Mouse (Mus musculus) intestine, embryonic 14.5 days (tissue): ENCODE measurements around the gene Usp4. TPM values are rescaled to one million over a fixed set of nuclear protein-coding genes. Genes with fewer than 3 reads are reported as not detected.

ENCODE experiments used
- ATAC-seq: fragments of 200-750 bp; cut with Nextera tagmentation; replicated peaks from 2 replicates; pipeline ENCODE4 v1.8.0; 2017; ENCODE audit warnings: low read depth, moderate number of reproducible peaks, moderate TSS enrichment, moderate library complexity; ENCODE audit not compliant: low FRiP score, low TSS enrichment
- DNase-seq: peaks from one replicate; pipeline ENCODE4 v3.0.0-alpha.2; 2018; ENCODE audit warnings: low spot score
- H3K27ac ChIP-seq: fragments of 300-500 bp; sonication (generic); 2 replicates; pipeline ENCODE4 v1.5.1; 2014; ENCODE audit warnings: low read depth, mild to moderate bottlenecking, control low read depth
- H3K27me3 ChIP-seq: fragments of 300-500 bp; sonication (generic); replicated peaks from 2 replicates; pipeline ENCODE4 v1.6.1; 2014; ENCODE audit warnings: low read length, control low read depth; ENCODE audit not compliant: control insufficient read depth, insufficient read depth
- H3K36me3 ChIP-seq: fragments of 300-500 bp; sonication (generic); 2 replicates; pipeline ENCODE4 v1.6.1; 2014; ENCODE audit warnings: low read length, control low read depth; ENCODE audit not compliant: control insufficient read depth, insufficient read depth
- H3K4me1 ChIP-seq: fragments of 300-500 bp; sonication (generic); replicated peaks from 2 replicates; pipeline ENCODE4 v1.6.1; 2014; ENCODE audit warnings: low read length, control low read depth, mixed read lengths; ENCODE audit not compliant: control insufficient read depth, insufficient read depth
- H3K4me2 ChIP-seq: fragments of 300-500 bp; sonication (generic); 2 replicates; pipeline ENCODE4 v1.6.1; 2014; ENCODE audit warnings: low read length
- H3K4me3 ChIP-seq: fragments of 300-500 bp; sonication (generic); 2 replicates; pipeline ENCODE4 v1.5.1; 2014; ENCODE audit warnings: low read depth, low read length, control low read depth, mixed read lengths
- H3K9ac ChIP-seq: fragments of 300-500 bp; sonication (generic); 2 replicates; pipeline ENCODE4 v1.6.1; 2014; ENCODE audit warnings: mild to moderate bottlenecking, low read length
- H3K9me3 ChIP-seq: fragments of 300-500 bp; sonication (generic); 2 replicates; pipeline ENCODE4 v1.6.1; 2016; ENCODE audit warnings: low read length, control low read depth; ENCODE audit not compliant: control insufficient read depth
- WGBS: fragments of 180-500 bp; shearing (Covaris S2); extraction: QIAGEN DNeasy Blood & Tissue Kit; methylation state at CpG from one replicate; pipeline ENCODE4 v1.1.7; 2014; 5-methylcytosine and 5-hydroxymethylcytosine counted together
- polyA plus RNA-seq: library from polyadenylated mRNA; unstranded; fragments of >200 nt; fragmentation: Nextera tagmentation; extraction: Ambion mirVana; gene quantifications from 2 replicates; pipeline ENCODE4 v1.2.1, GENCODE M21; 2014

Usp4 gene
- polyA plus RNA-seq, result 103 and 114 TPM in 2 replicates

DNA sequence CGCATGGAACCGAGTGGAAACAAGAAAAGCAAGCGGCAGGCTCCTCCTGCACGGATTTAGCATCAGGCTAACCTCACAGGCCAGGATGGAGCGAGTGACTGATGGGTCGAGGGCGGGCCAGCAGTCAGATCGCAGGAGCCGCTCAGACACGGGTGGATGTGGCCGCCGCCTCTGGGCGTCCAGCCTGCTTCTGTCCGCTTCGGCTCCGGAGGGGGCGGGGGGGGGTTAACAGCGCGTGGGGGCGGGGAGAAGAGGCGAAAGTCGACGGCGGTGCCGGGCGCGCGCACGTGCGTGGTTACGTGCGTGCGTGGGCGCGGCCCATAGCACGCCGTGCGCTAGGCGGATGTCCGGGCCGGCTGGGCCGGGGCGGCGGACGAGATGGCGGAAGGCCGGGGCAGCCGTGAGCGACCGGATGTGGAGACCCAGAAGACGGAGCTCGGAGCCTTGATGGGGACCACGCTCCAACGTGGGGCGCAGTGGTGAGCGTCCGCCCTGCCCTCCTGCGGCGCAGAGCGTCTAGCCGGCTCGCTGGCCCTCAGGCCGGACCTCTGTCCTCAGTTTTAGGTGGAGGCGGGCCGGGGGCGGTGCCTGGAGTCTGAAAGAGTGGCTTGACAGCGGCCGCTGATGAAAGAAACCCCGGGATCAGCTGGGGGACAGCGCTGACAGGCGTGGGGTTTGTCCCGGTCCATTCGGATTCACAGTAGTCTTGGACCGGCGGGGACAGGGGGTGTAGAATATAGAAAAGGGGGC lies at the start of gene Usp4:
Gene Usp4, plus strand, starts transcription at position 314 of the 750 bp plus-strand sequence.
- peaks cover 6% of the 10 kb centered on the region; the same call in 1 of the 2 replicates for H3K4me1 ChIP-seq
- H3K9ac ChIP-seq, result peak within 1 kb of the TSS; percentile 55
- peak within 1 kb of the TSS; percentile 82 for H3K4me3 ChIP-seq
- WGBS, result under 1% methylated on average over 75 of the region's 75 CpGs
- DNase-seq (peak; percentile 93), ATAC-seq (peak; percentile 94)
- H3K9me3 ChIP-seq, result no peaks in the 10 kb centered on the region
- peaks cover 22% of the 10 kb centered on the region for H3K36me3 ChIP-seq
- H3K27ac ChIP-seq, result peak within 1 kb of the TSS; percentile 88
- no peaks in the 10 kb centered on the region for H3K27me3 ChIP-seq
- peak within 1 kb of the TSS; percentile 73 for H3K4me2 ChIP-seq

DNA sequence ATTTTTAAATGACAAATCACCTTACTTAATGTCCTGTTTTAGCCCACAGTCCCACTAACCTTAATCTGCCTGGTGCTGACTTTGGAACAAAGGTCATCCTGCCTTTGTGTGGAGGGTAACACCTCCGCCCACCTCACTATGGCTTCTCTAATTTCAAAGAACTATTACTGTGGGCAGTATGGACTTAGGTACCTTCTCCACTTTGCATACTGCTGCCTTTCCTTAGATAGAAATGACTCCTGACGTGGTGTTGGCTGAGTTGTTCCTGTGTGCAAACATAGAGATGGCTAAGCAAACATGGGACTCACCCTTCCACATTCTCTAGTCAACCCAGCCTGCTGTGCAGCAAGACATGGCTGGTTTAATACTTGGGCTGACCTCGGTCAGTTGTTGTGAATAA lies 45.8 kb upstream of the Usp4 start:
- no peak overlapping the region for H3K9ac ChIP-seq
- WGBS, result 66% methylated on average over 3 of the region's 3 CpGs
- peak overlapping the region; percentile 51 for H3K27ac ChIP-seq
- H3K4me2 ChIP-seq, result no peak overlapping the region
- H3K4me3 ChIP-seq, result no peak overlapping the region
- H3K36me3 ChIP-seq, result peaks cover 31% of the 10 kb centered on the region
- DNase-seq (no peak), ATAC-seq (peak; percentile 2; the same call in 1 of the 2 replicates)
- H3K4me1 ChIP-seq, result peaks cover 10% of the 10 kb centered on the region
- no peaks in the 10 kb centered on the region for H3K27me3 ChIP-seq
- H3K9me3 ChIP-seq, result no peaks in the 10 kb centered on the region

DNA sequence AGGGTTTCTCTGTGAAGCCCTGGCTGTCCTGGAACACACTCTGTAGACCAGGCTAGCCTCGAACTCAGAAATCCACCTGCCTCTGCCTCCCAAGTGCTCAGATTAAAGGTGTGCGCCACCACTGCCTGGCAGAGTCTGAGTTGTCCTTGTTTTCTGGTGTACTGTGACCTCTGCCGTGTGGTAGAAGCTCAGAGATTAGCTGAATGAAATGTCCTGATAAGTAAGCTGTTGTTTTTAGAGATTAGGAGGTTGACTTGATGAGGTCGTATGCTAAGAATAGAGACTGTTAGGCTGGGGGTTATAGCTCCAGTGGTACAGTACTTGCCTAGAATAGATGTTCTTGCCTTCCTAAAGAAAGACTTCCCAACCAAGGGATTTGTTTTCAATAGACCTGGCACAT lies 42.9 kb upstream of the Usp4 start:
- H3K4me3 ChIP-seq, result peak overlapping the region; percentile 94; the same call in 1 of the 2 replicates
- H3K4me2 ChIP-seq, result peak overlapping the region; percentile 74
- H3K9ac ChIP-seq, result no peak overlapping the region; the same call in 1 of the 2 replicates
- peaks cover 26% of the 10 kb centered on the region for H3K4me1 ChIP-seq
- no peaks in the 10 kb centered on the region for H3K9me3 ChIP-seq
- peaks cover 25% of the 10 kb centered on the region for H3K36me3 ChIP-seq
- no peak for DNase-seq
- WGBS, result 70% methylated on average over 4 of the region's 4 CpGs
- no peaks in the 10 kb centered on the region for H3K27me3 ChIP-seq
- no peak overlapping the region for H3K27ac ChIP-seq
- no peak for ATAC-seq

DNA sequence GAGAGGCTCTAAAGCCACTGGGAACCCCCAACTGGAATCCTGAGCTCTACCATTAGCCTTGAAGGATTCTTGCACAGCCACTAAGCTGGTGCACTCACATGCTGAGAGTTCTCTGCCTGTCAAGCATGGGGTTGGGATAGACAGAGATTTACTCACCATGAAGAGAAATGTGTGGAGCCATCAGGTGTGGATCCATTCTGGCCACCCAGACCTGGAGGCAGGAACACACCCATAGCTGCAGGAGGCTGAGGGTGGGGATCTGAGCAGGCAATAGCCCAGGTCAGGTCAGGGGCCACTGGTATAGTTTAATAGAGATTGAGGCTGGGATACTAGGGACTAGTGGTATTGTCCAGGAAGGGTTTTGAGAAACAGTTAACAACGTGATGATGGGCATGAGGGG lies 42.5 kb upstream of the Usp4 start:
- H3K4me1 ChIP-seq, result peaks cover 27% of the 10 kb centered on the region
- no peaks in the 10 kb centered on the region for H3K9me3 ChIP-seq
- H3K36me3 ChIP-seq, result peaks cover 23% of the 10 kb centered on the region
- peak overlapping the region; percentile 74 for H3K4me2 ChIP-seq
- 0% methylated on average over 1 of the region's 1 CpGs for WGBS
- ATAC-seq (no peak), DNase-seq (no peak)
- no peaks in the 10 kb centered on the region for H3K27me3 ChIP-seq
- H3K27ac ChIP-seq, result peak overlapping the region; percentile 73
- peak overlapping the region; percentile 81 for H3K9ac ChIP-seq
- H3K4me3 ChIP-seq, result peak overlapping the region; percentile 94

DNA sequence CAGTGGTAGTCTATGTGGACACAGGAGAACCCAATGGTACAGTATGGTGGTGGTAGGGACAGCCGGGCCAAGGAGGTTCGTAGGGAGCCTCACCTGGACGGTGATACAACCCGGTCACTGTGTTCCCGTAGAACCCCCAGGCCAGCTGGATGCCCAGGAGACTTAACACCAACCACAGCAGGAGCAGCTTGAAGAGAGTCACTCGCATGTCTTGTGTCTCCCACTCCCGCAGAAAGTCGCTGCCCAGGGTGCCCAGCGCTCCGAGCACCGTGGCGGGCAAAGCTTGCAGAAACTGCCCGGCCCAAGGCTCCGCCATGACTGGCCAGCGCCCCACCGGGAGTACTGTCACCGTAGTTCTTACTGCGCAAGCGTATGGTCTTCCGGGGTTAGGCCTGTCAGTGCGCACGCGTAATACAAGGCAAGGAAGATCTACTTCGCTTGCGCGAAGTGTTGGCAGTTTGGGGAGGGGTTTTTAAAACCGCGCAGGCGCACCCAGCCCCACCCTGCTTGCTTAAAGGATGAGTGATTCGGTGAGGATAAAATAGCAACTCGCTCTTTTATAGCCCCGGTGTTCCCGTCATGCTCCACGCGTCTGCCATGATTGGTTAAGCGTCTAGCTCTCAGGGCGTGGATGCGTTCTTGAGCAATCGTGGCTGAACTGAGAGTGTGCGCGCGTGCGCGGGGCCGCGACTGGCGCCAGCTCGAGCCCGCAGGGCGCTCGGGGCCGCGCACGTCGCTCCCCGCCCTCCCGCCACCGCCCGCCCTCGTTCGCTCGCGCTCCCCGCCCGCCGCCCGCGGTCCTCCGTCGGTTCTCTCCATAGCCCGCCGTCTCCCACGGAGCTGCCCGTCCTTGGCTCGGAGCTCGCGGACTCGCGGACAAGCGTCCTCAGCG lies 41.8 kb upstream of the Usp4 start, which contains the start of the genes Rhoa and Tcta:
Gene Rhoa, plus strand, starts transcription at position 501 of the 892 bp plus-strand sequence.
Gene Tcta, minus strand, starts transcription at position 532 of the 892 bp plus-strand sequence.
- WGBS, result under 1% methylated on average over 79 of the region's 81 CpGs
- H3K4me1 ChIP-seq, result peaks cover 31% of the 10 kb centered on the region
- no peaks in the 10 kb centered on the region for H3K27me3 ChIP-seq
- no peaks in the 10 kb centered on the region for H3K9me3 ChIP-seq
- H3K36me3 ChIP-seq, result peaks cover 20% of the 10 kb centered on the region
- peak within 1 kb of the TSS; percentile 96 for H3K4me2 ChIP-seq
- peak within 1 kb of the TSS; percentile 98 for H3K9ac ChIP-seq
- DNase-seq (peak; percentile 94), ATAC-seq (peak; percentile 97)
- H3K27ac ChIP-seq, result peak within 1 kb of the TSS; percentile 100
- peak within 1 kb of the TSS; percentile 94 for H3K4me3 ChIP-seq

DNA sequence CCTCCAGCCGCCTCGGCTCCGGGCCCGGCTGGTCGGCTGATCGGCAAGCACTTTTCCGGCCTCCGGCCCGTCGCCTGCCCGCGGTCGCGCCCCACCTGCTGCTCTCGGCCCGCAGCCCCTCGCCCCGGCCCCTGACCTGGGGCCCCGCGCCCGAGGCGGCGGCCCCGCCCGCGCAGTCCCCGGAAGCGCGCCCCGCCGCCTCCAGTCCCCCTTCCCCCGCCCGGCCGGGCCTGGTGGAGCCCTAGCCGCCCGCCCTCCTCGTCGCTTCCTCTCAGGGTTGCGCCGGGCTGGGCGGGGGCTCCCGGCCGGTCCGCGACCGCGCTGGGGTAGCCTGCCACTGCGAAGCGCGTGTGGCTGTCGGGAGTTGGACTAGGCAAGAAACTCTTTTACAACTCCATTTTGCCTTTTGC lies 41.1 kb upstream of the Usp4 start:
- no peak for DNase-seq
- no peaks in the 10 kb centered on the region for H3K9me3 ChIP-seq
- peaks cover 20% of the 10 kb centered on the region for H3K36me3 ChIP-seq
- peak overlapping the region; percentile 94 for H3K4me3 ChIP-seq
- peak; percentile 71 for ATAC-seq
- no peaks in the 10 kb centered on the region for H3K27me3 ChIP-seq
- under 1% methylated on average over 50 of the region's 51 CpGs for WGBS
- peak overlapping the region; percentile 98 for H3K9ac ChIP-seq
- peak overlapping the region; percentile 100 for H3K27ac ChIP-seq
- H3K4me1 ChIP-seq, result peaks cover 31% of the 10 kb centered on the region
- H3K4me2 ChIP-seq, result peak overlapping the region; percentile 96

DNA sequence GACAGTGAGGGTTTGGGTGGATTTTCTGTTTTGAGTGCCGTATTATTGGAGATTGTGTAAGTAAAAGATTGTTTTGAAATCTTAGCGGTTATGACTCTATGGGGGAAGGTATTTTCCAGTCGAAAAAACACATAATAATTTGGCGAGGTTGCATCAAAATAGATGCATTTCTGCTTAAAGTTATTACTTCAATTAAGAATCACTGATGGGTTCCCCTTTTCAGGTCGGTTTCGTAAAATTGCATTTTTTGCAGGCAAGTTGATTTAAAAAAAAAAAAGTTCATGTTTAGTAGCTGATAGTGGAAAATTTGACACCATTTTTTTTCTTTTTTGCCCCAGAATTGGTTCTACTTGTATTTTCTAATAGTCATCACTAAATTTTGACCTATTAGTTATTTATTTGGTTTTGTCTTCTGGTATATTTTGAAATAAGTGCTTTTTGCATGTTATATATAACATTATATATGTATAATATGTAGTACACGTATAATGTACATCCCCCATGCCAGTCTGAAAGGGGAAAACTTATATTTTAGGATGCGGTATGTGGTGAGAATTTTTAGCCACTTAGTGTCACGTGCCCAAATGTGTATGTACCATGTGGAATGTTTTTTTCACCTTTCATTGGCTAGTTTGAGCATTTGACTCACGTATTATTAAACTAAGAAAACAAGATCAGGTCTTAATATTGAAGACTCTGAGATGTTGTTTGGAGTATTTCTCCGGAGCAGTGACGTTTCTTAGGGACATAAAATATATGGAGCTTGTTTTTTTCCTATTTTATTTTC lies 40.4 kb upstream of the Usp4 start:
- Histone ChIP-seq H3K9ac (peak overlapping the region; percentile 98), H3K36me3 (peaks cover 16% of the 10 kb centered on the region), H3K4me3 (peak overlapping the region; percentile 94), H3K4me1 (peaks cover 31% of the 10 kb centered on the region), H3K9me3 (no peaks in the 10 kb centered on the region), H3K27ac (peak overlapping the region; percentile 100), H3K4me2 (peak overlapping the region; percentile 96), H3K27me3 (no peaks in the 10 kb centered on the region)
- ATAC-seq, result no peak
- 9% methylated on average over 12 of the region's 12 CpGs for WGBS
- DNase-seq, result no peak

DNA sequence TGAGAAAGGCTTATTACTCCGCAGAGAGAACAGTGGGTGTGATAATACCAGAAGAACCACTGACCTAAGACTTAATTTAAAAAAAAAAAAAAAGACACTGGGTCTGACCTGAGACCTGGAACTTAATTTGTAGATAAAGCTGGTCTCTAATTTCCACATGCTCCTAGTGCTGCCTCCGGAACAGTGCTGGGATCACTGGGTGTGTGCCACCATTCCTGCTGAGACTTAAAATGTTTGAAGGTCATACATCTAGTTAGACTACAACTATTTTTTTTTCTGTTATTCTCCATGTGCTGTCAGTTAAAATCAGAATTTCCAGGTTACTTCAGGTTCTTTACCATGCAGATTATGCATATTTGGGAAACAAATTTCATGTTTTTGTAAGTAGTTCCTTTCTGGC lies 39.5 kb upstream of the Usp4 start:
- H3K9me3 ChIP-seq, result no peaks in the 10 kb centered on the region
- ATAC-seq, result no peak
- H3K4me3 ChIP-seq, result peak overlapping the region; percentile 94
- peak overlapping the region; percentile 96 for H3K4me2 ChIP-seq
- no peaks in the 10 kb centered on the region for H3K27me3 ChIP-seq
- peaks cover 28% of the 10 kb centered on the region for H3K4me1 ChIP-seq
- peak overlapping the region; percentile 98 for H3K9ac ChIP-seq
- no peak for DNase-seq
- no peak overlapping the region for H3K27ac ChIP-seq
- WGBS, result 61% methylated on average over 2 of the region's 2 CpGs
- H3K36me3 ChIP-seq, result peaks cover 8% of the 10 kb centered on the region
